Mouse (Mus musculus) ovary, postnatal 10 days (tissue): ENCODE data around the gene Yipf4.
"Not testable (repeated sequence)": the region's sequence is repeated elsewhere in the genome, so short reads cannot be mapped to it uniquely, and the experiment has no call there.

ENCODE experiments used
- DNase-seq: peaks from one replicate; pipeline ENCODE4 v3.0.0; 2022; ENCODE audit warnings: low spot score

Yipf4 gene

GRCm38 (mm10) chr17:74489024-74489900, at the start of gene Yipf4:
Gene Yipf4, plus strand, starts transcription at chr17:74489493.
- DNase-seq: peak; percentile 98

- no peak for DNase-seq
Observed at GRCm38 (mm10) chr17:74440486-74440885, 48.8 kb upstream of the Yipf4 start.

GRCm38 (mm10) chr17:74449776-74450175, 39.5 kb upstream of the Yipf4 start:
- no peak for DNase-seq

- DNase-seq: no peak
Observed at GRCm38 (mm10) chr17:74453928-74454327, 35.4 kb upstream of the Yipf4 start.

- DNase-seq: no peak
Observed at GRCm38 (mm10) chr17:74454660-74455059, 34.6 kb upstream of the Yipf4 start.

GRCm38 (mm10) chr17:74455426-74455825, 33.9 kb upstream of the Yipf4 start:
- DNase-seq: no peak

- DNase-seq: no peak
Observed at GRCm38 (mm10) chr17:74456825-74457224, 32.5 kb upstream of the Yipf4 start.

GRCm38 (mm10) chr17:74457972-74458677, 31.2 kb upstream of the Yipf4 start:
- DNase-seq: no peak

GRCm38 (mm10) chr17:74458711-74459408, 30.4 kb upstream of the Yipf4 start, which contains the start of gene Nlrc4:
Gene Nlrc4, minus strand, starts transcription at chr17:74459142.
- DNase-seq: no peak

GRCm38 (mm10) chr17:74463510-74463909, 25.8 kb upstream of the Yipf4 start:
- DNase-seq: no peak

GRCm38 (mm10) chr17:74467981-74468380, 21.3 kb upstream of the Yipf4 start:
- not testable (repeated sequence) for DNase-seq

- DNase-seq: not testable (repeated sequence)
Observed at GRCm38 (mm10) chr17:74470133-74470532, 19.2 kb upstream of the Yipf4 start.

GRCm38 (mm10) chr17:74480361-74481069, 8.8 kb upstream of the Yipf4 start:
- no peak for DNase-seq

GRCm38 (mm10) chr17:74489901-74490220, 568 bp downstream of the Yipf4 start:
- DNase-seq: no peak

- no peak for DNase-seq
Observed at GRCm38 (mm10) chr17:74491565-74491964, 2.3 kb downstream of the Yipf4 start.

GRCm38 (mm10) chr17:74500204-74500603, 10.9 kb downstream of the Yipf4 start:
- DNase-seq: no peak

- DNase-seq: no peak
Observed at GRCm38 (mm10) chr17:74501085-74501484, 11.8 kb downstream of the Yipf4 start.

GRCm38 (mm10) chr17:74507934-74508333, 18.6 kb downstream of the Yipf4 start:
- no peak for DNase-seq

GRCm38 (mm10) chr17:74508600-74508999, 19.3 kb downstream of the Yipf4 start:
- no peak for DNase-seq

- DNase-seq: no peak
Observed at GRCm38 (mm10) chr17:74512308-74512707, 23.0 kb downstream of the Yipf4 start.

GRCm38 (mm10) chr17:74522797-74523723, 33.8 kb downstream of the Yipf4 start:
- no peak for DNase-seq
